Mouse (Mus musculus): ENCODE measurements around the gene Hexim2. TPM values are rescaled to one million over a fixed set of nuclear protein-coding genes. Genes with fewer than 3 reads are reported as not detected.

Hexim2 gene
- polyA plus RNA-seq, 1 experiment from 2014 or later: 8.9 TPM

Other genes starting within 250 kb of the Hexim2 start
- not detected in 2 replicates for gene Fam187a, start 247.3 kb upstream of the Hexim2 start, polyA plus RNA-seq (2016; fragmentation: Nextera tagmentation; extraction: Ambion mirVana)
- 0.17 TPM in 1 of 2 replicates, not detected in the other for gene Gfap, start 231.5 kb upstream of the Hexim2 start, polyA plus RNA-seq (2016; fragmentation: Nextera tagmentation; extraction: Ambion mirVana)
- 11.6 and 12.2 TPM in 2 replicates for gene Kif18b, start 207.3 kb upstream of the Hexim2 start, polyA plus RNA-seq (2016; fragmentation: Nextera tagmentation; extraction: Ambion mirVana)
- 4.4 and 11.5 TPM in 2 replicates for gene C1ql1, start 185.7 kb upstream of the Hexim2 start, polyA plus RNA-seq (2016; fragmentation: Nextera tagmentation; extraction: Ambion mirVana)
- 47.1 and 55.6 TPM in 2 replicates for gene Nmt1, start 104.2 kb upstream of the Hexim2 start, polyA plus RNA-seq (2016; fragmentation: Nextera tagmentation; extraction: Ambion mirVana)
- 272 and 276 TPM in 2 replicates for gene Dcakd, start 104.1 kb upstream of the Hexim2 start, polyA plus RNA-seq (2016; fragmentation: Nextera tagmentation; extraction: Ambion mirVana)
- 1.6 and 1.9 TPM in 2 replicates for gene Plcd3, start 30.8 kb upstream of the Hexim2 start, polyA plus RNA-seq (2016; fragmentation: Nextera tagmentation; extraction: Ambion mirVana)
- gene Acbd4, start 30.7 kb upstream of the Hexim2 start, polyA plus RNA-seq (2016; fragmentation: Nextera tagmentation; extraction: Ambion mirVana): 7.7 and 8.3 TPM in 2 replicates
- gene Hexim1, start 16.2 kb upstream of the Hexim2 start, polyA plus RNA-seq (2016; fragmentation: Nextera tagmentation; extraction: Ambion mirVana): 1.7 and 2.3 TPM in 2 replicates
- gene Fmnl1, start 38.7 kb downstream of the Hexim2 start, polyA plus RNA-seq (2016; fragmentation: Nextera tagmentation; extraction: Ambion mirVana): 0.72 and 1.5 TPM in 2 replicates
- 0.24 and 0.27 TPM in 2 replicates for gene 1700023F06Rik, start 76.1 kb downstream of the Hexim2 start, polyA plus RNA-seq (2016; fragmentation: Nextera tagmentation; extraction: Ambion mirVana)
- not detected in 2 replicates for gene Spata32, start 86.0 kb downstream of the Hexim2 start, polyA plus RNA-seq (2016; fragmentation: Nextera tagmentation; extraction: Ambion mirVana)
- gene Map3k14, start 135.0 kb downstream of the Hexim2 start, polyA plus RNA-seq (2016; fragmentation: Nextera tagmentation; extraction: Ambion mirVana): 3.9 and 4.2 TPM in 2 replicates
- 4.8 and 5.1 TPM in 2 replicates for gene Arhgap27, start 231.3 kb downstream of the Hexim2 start, polyA plus RNA-seq (2016; fragmentation: Nextera tagmentation; extraction: Ambion mirVana)

All from hindbrain, embryonic 10.5 days (tissue).